Mouse (Mus musculus) CH12.LX (cell line): ENCODE data around the gene Sema4g. TPM values are rescaled to one million over a fixed set of nuclear protein-coding genes. Genes with fewer than 3 reads are reported as not detected.

Experiments
- DNase-seq: peaks from one replicate; pipeline ENCODE4 v3.0.0-alpha.2; 2013; ENCODE audit errors: extremely low read depth
- H3K27ac ChIP-seq: 2 replicates; pipeline ENCODE4 v1.5.1; 2012; ENCODE audit warnings: low read depth, mild to moderate bottlenecking, control low read depth, moderate library complexity; ENCODE audit not compliant: insufficient read depth
- H3K27me3 ChIP-seq: replicated peaks from 2 replicates; pipeline ENCODE3; 2012; ENCODE audit warnings: inconsistent platforms
- H3K36me3 ChIP-seq, 2 experiments: replicated peaks in 1 of 2; 2 replicates each; pipeline versions ENCODE3 to v1.6.1; 2012; ENCODE audit warnings: inconsistent platforms in 1 of 2, low read length in 1 of 2, mild to moderate bottlenecking in 1 of 2, mixed read lengths in 1 of 2, moderate library complexity in 1 of 2; ENCODE audit not compliant: control insufficient read depth in 1 of 2, insufficient read depth in 1 of 2
- H3K4me1 ChIP-seq, 2 experiments: 2 replicates each; pipeline ENCODE4 v1.6.1; 2012; ENCODE audit warnings: inconsistent platforms in 1 of 2, moderate library complexity in 1 of 2; ENCODE audit not compliant: insufficient read depth in 2 of 2, control insufficient read depth in 1 of 2
- H3K4me2 ChIP-seq: 2 replicates; pipeline ENCODE4 v1.6.1; 2012; ENCODE audit warnings: low read depth, mild to moderate bottlenecking, control low read depth; ENCODE audit not compliant: poor library complexity, insufficient read depth, severe bottlenecking
- H3K4me3 ChIP-seq, 3 experiments: fragments of 150-350 bp in 1 of 3; sonication (generic) in 1 of 3; replicated peaks in 1 of 3; 2 replicates each; pipeline versions ENCODE3 to v1.5.1; 2011 to 2012; ENCODE audit warnings: low read depth in 2 of 3, low read length in 2 of 3, mild to moderate bottlenecking in 2 of 3, moderate library complexity in 2 of 3, control low read depth in 1 of 3, improper control_type of control experiment in 1 of 3, inconsistent platforms in 1 of 3, mixed read lengths in 1 of 3; ENCODE audit not compliant: poor library complexity in 1 of 3
- H3K79me2 ChIP-seq: replicated peaks from 2 replicates; pipeline ENCODE4 v1.6.1; 2012; ENCODE audit warnings: mild to moderate bottlenecking, moderate library complexity; ENCODE audit not compliant: control insufficient read depth, poor library complexity, insufficient read depth, severe bottlenecking; ENCODE audit errors: extremely low read depth
- H3K9ac ChIP-seq: 2 replicates; pipeline ENCODE4 v1.6.1; 2012; ENCODE audit warnings: low read depth, mild to moderate bottlenecking, control low read depth, moderate library complexity; ENCODE audit not compliant: insufficient read depth
- H3K9me3 ChIP-seq: replicated peaks from 2 replicates; pipeline ENCODE3; 2012; ENCODE audit warnings: low read length, inconsistent platforms, mixed read lengths
- BHLHE40 ChIP-seq: IDR thresholded peaks from 2 replicates; pipeline ENCODE4 v1.6.1; 2011; ENCODE audit warnings: mild to moderate bottlenecking, low read depth, low read length, improper control_type of control experiment
- CHD1 ChIP-seq: IDR thresholded peaks from 2 replicates; pipeline ENCODE4 v1.6.1; 2012; ENCODE audit warnings: low read depth, low read length, improper control_type of control experiment, inconsistent platforms
- CHD2 ChIP-seq: IDR thresholded peaks from 2 replicates; pipeline ENCODE4 v1.6.1; 2011; ENCODE audit warnings: low read length, improper control_type of control experiment
- CTCF ChIP-seq, 2 experiments: IDR thresholded peaks in 1 of 2; conservative IDR thresholded peaks in 1 of 2; 2 replicates each; pipeline ENCODE4 v1.5.1; 2011 to 2012; ENCODE audit warnings: low read depth in 2 of 2, low read length in 2 of 2, improper control_type of control experiment in 1 of 2, inconsistent platforms in 1 of 2, mild to moderate bottlenecking in 1 of 2, moderate library complexity in 1 of 2
- E2F4 ChIP-seq: IDR thresholded peaks from 2 replicates; pipeline ENCODE4 v1.6.1; 2011; ENCODE audit warnings: low read depth, low read length, improper control_type of control experiment; ENCODE audit not compliant: insufficient replicate concordance
- ELF1 ChIP-seq: IDR thresholded peaks from 2 replicates; pipeline ENCODE4 v1.6.1; 2014; ENCODE audit warnings: low read depth, mild to moderate bottlenecking, inconsistent platforms, low read length, improper control_type of control experiment
- EP300 ChIP-seq: IDR thresholded peaks from 2 replicates; pipeline ENCODE4 v1.6.1; 2011; ENCODE audit warnings: low read length, improper control_type of control experiment
- ETS1 ChIP-seq: conservative IDR thresholded peaks from 2 replicates; pipeline ENCODE4 v1.6.1; 2012; ENCODE audit warnings: low read depth, mild to moderate bottlenecking, inconsistent platforms, low read length, improper control_type of control experiment, moderate library complexity
- GABPA ChIP-seq: IDR thresholded peaks from 2 replicates; pipeline ENCODE4 v1.6.1; 2012; ENCODE audit warnings: low read depth, low read length, improper control_type of control experiment, inconsistent platforms; ENCODE audit not compliant: insufficient replicate concordance
- HCFC1 ChIP-seq: IDR thresholded peaks from 2 replicates; pipeline ENCODE4 v1.6.1; 2012; ENCODE audit warnings: low read depth, mild to moderate bottlenecking, inconsistent platforms, low read length, improper control_type of control experiment
- IRF4 ChIP-seq: IDR thresholded peaks from 2 replicates; pipeline ENCODE4 v1.6.1; 2014; ENCODE audit warnings: low read depth, mild to moderate bottlenecking, inconsistent platforms, low read length, improper control_type of control experiment
- JUN ChIP-seq: IDR thresholded peaks from 2 replicates; pipeline ENCODE4 v1.6.1; 2011; ENCODE audit warnings: low read depth, mild to moderate bottlenecking, low read length, improper control_type of control experiment, moderate library complexity; ENCODE audit not compliant: insufficient read depth
- JUND ChIP-seq: conservative IDR thresholded peaks from 2 replicates; pipeline ENCODE4 v1.6.1; 2011; ENCODE audit warnings: low read depth, low read length, improper control_type of control experiment
- KAT2A ChIP-seq: IDR thresholded peaks from 2 replicates; pipeline ENCODE4 v1.6.1; 2012; ENCODE audit warnings: low read length, improper control_type of control experiment, inconsistent platforms; ENCODE audit not compliant: insufficient replicate concordance
- MAFK ChIP-seq: IDR thresholded peaks from 2 replicates; pipeline ENCODE4 v1.6.1; 2011; ENCODE audit warnings: low read length, improper control_type of control experiment; ENCODE audit not compliant: insufficient replicate concordance
- MAX ChIP-seq: IDR thresholded peaks from 2 replicates; pipeline ENCODE4 v1.6.1; 2011; ENCODE audit warnings: low read length, improper control_type of control experiment
- MAZ ChIP-seq: IDR thresholded peaks from 2 replicates; pipeline ENCODE4 v1.6.1; 2012; ENCODE audit warnings: low read depth, mild to moderate bottlenecking, inconsistent platforms, low read length, improper control_type of control experiment, moderate library complexity
- MEF2A ChIP-seq: IDR thresholded peaks from 2 replicates; pipeline ENCODE4 v1.6.1; 2014; ENCODE audit warnings: low read depth, mild to moderate bottlenecking, inconsistent platforms, low read length, improper control_type of control experiment, borderline replicate concordance
- MXI1 ChIP-seq: IDR thresholded peaks from 2 replicates; pipeline ENCODE4 v1.6.1; 2011; ENCODE audit warnings: mild to moderate bottlenecking, low read depth, low read length, improper control_type of control experiment
- MYC ChIP-seq: IDR thresholded peaks from 2 replicates; pipeline ENCODE4 v1.6.1; 2011; ENCODE audit warnings: low read depth, mild to moderate bottlenecking, improper control_type of control experiment, low read length
- NELFE ChIP-seq: IDR thresholded peaks from 2 replicates; pipeline ENCODE4 v1.6.1; 2011; ENCODE audit warnings: low read depth, low read length, improper control_type of control experiment
- NRF1 ChIP-seq: IDR thresholded peaks from 2 replicates; pipeline ENCODE4 v1.6.1; 2014; ENCODE audit warnings: low read depth, mild to moderate bottlenecking, inconsistent platforms, low read length, improper control_type of control experiment, moderate library complexity
- PAX5 ChIP-seq: IDR thresholded peaks from 2 replicates; pipeline ENCODE4 v1.6.1; 2012; ENCODE audit warnings: low read length, inconsistent platforms, mixed read lengths
- POLR2A ChIP-seq: IDR thresholded peaks from 2 replicates; pipeline ENCODE4 v1.6.1; 2011; ENCODE audit warnings: low read depth, mild to moderate bottlenecking, improper control_type of control experiment, low read length
- POLR2AphosphoS2 ChIP-seq: IDR thresholded peaks from 2 replicates; pipeline ENCODE4 v1.6.1; 2011; ENCODE audit warnings: low read depth, low read length, improper control_type of control experiment
- RAD21 ChIP-seq: IDR thresholded peaks from 2 replicates; pipeline ENCODE4 v1.6.1; 2011; ENCODE audit warnings: low read depth, mild to moderate bottlenecking, low read length, improper control_type of control experiment, moderate library complexity
- RCOR1 ChIP-seq: conservative IDR thresholded peaks from 2 replicates; pipeline ENCODE4 v1.6.1; 2012; ENCODE audit warnings: low read depth, mild to moderate bottlenecking, inconsistent platforms, low read length, improper control_type of control experiment
- SIN3A ChIP-seq: IDR thresholded peaks from 2 replicates; pipeline ENCODE4 v1.6.1; 2012; ENCODE audit warnings: low read length, improper control_type of control experiment, inconsistent platforms
- SMC3 ChIP-seq: IDR thresholded peaks from 2 replicates; pipeline ENCODE4 v1.6.1; 2011; ENCODE audit warnings: low read depth, low read length, improper control_type of control experiment
- TBP ChIP-seq: conservative IDR thresholded peaks from 2 replicates; pipeline ENCODE4 v1.6.1; 2011; ENCODE audit warnings: low read depth, low read length, improper control_type of control experiment
- TCF12 ChIP-seq: IDR thresholded peaks from 2 replicates; pipeline ENCODE4 v1.6.1; 2014; ENCODE audit warnings: low read depth, mild to moderate bottlenecking, inconsistent platforms, low read length, improper control_type of control experiment
- UBTF ChIP-seq: IDR thresholded peaks from 2 replicates; pipeline ENCODE4 v1.6.1; 2012; ENCODE audit warnings: low read depth, mild to moderate bottlenecking, inconsistent platforms, low read length, improper control_type of control experiment, moderate library complexity
- USF1 ChIP-seq: IDR thresholded peaks from 2 replicates; pipeline ENCODE4 v1.6.1; 2014; ENCODE audit warnings: low read depth, mild to moderate bottlenecking, inconsistent platforms, low read length, improper control_type of control experiment
- USF2 ChIP-seq: conservative IDR thresholded peaks from 2 replicates; pipeline ENCODE4 v1.6.1; 2011; ENCODE audit warnings: low read depth, low read length, improper control_type of control experiment
- ZC3H11A ChIP-seq: IDR thresholded peaks from 2 replicates; pipeline ENCODE4 v1.6.1; 2012; ENCODE audit warnings: low read depth, mild to moderate bottlenecking, inconsistent platforms, low read length, improper control_type of control experiment
- ZKSCAN1 ChIP-seq: IDR thresholded peaks from 2 replicates; pipeline ENCODE4 v1.6.1; 2012; ENCODE audit warnings: low read depth, inconsistent platforms, low read length, improper control_type of control experiment, borderline replicate concordance
- ZMIZ1 ChIP-seq: IDR thresholded peaks from 2 replicates; pipeline ENCODE4 v1.6.1; 2012; ENCODE audit warnings: low read depth, mild to moderate bottlenecking, inconsistent platforms, low read length, improper control_type of control experiment
- ZNF384 ChIP-seq: IDR thresholded peaks from 2 replicates; pipeline ENCODE4 v1.6.1; 2012; ENCODE audit warnings: low read depth, low read length, improper control_type of control experiment, inconsistent platforms
- dilution Hi-C: fragments of 300-500 bp; cut with MboI; formaldehyde crosslinking; loops from 2 replicates; pipeline ENCODE4 v1.14.3; 2020; ENCODE audit warnings: low sequenced_read_pairs; ENCODE audit not compliant: extremely low pct_unique_long_range_greater_than_20kb, extremely low pct_ligation_motif_present
- in situ Hi-C: fragments of 300-500 bp; cut with MboI; formaldehyde crosslinking; loops from 3 replicates; pipeline ENCODE4 v1.14.3; 2019; ENCODE audit warnings: low sequenced_read_pairs, low pct_ligation_motif_present, low pct_unique_long_range_greater_than_20kb, mixed read lengths
- polyA plus RNA-seq: library from polyadenylated mRNA; unstranded; fragments of >175 nt; gene quantifications from 2 replicates; pipeline ENCODE4 v1.2.1, GENCODE M21; 2012; ENCODE audit warnings: low read depth; ENCODE audit not compliant: insufficient read length
- total RNA-seq, 2 experiments: library from RNA; depleted of rRNA; stranded (reverse); fragments of 300-350 nt in 1 of 2; fragments of >200 nt in 1 of 2; gene quantifications; 2 replicates each; pipeline ENCODE4 v1.2.3; 2012 to 2014

The Sema4g gene
- total and polyA plus RNA-seq, 3 experiments: 0.71 to 8.4 (median 1.1) TPM

- Histone ChIP-seq H3K27me3 (peaks cover 37% of the 10 kb centered on the region), H3K36me3 (peaks cover 5 to 17% of the 10 kb centered on the region in 2 experiments), H3K4me1 (peaks cover 23 to 43% of the 10 kb centered on the region in 2 experiments), H3K27ac (peak overlapping the region; percentile 73), H3K79me2 (peaks cover 5% of the 10 kb centered on the region; the same call in 1 of the 2 replicates), H3K9ac (peak overlapping the region; percentile 87), H3K4me2 (peak overlapping the region; percentile 77), H3K4me3 (peak overlapping the region in 2 of 3 experiments; percentile 32 to 45), H3K9me3 (no peaks in the 10 kb centered on the region)
- in situ Hi-C loops: no loop called here
- TF ChIP-seq KAT2A: no peak
- TF ChIP-seq CHD1: no peak
- no peak for TF ChIP-seq EP300
- peak; percentile 2; the same call in 1 of the 2 replicates for TF ChIP-seq MYC
- TF ChIP-seq GABPA: no peak
- peak; percentile 13 for TF ChIP-seq POLR2A
- TF ChIP-seq MEF2A: peak; percentile 60; the same call in 1 of the 2 replicates
- no peak; the same call in none of the 2 replicates for TF ChIP-seq SIN3A
- no peak for TF ChIP-seq ZKSCAN1
- no peak for TF ChIP-seq RAD21
- peak; percentile 58; the same call in 1 of the 2 replicates for TF ChIP-seq MXI1
- TF ChIP-seq TBP: no peak
- TF ChIP-seq MAFK: no peak
- TF ChIP-seq PAX5: no peak
- TF ChIP-seq RCOR1: no peak
- TF ChIP-seq ETS1: no peak; the same call in 1 of the 2 replicates
- TF ChIP-seq ZMIZ1: no peak
- peak; percentile 72 for TF ChIP-seq MAZ
- no peak for TF ChIP-seq NRF1
- peak; percentile 28; the same call in 1 of the 2 replicates for TF ChIP-seq IRF4
- TF ChIP-seq BHLHE40: peak; percentile 50; the same call in 1 of the 2 replicates
- TF ChIP-seq TCF12: no peak
- TF ChIP-seq USF2: no peak; the same call in 1 of the 2 replicates
- TF ChIP-seq ELF1: no peak
- peak; percentile 46; the same call in 1 of the 2 replicates for TF ChIP-seq USF1
- no peak for TF ChIP-seq JUND
- TF ChIP-seq ZC3H11A: no peak
- TF ChIP-seq UBTF: no peak
- no peak for TF ChIP-seq CTCF (conservative IDR thresholded peaks at IDR 0.05 in 1 of 2, IDR thresholded peaks at IDR 0.05 in 1 of 2; ENCODE audit: low read depth in 2 of 2, low read length in 2 of 2)
- no peak for TF ChIP-seq SMC3
- no peak for TF ChIP-seq CHD2
- TF ChIP-seq NELFE: no peak
- TF ChIP-seq HCFC1: no peak
- TF ChIP-seq MAX: peak; percentile 57; the same call in 1 of the 2 replicates
- no peak for TF ChIP-seq POLR2AphosphoS2
- TF ChIP-seq JUN: no peak
- TF ChIP-seq E2F4: no peak
- TF ChIP-seq ZNF384: no peak
- dilution Hi-C loops: no loop called here
- no peak for DNase-seq
Measured at GRCm38 (mm10) chr19:45016341-45017215, 27.7 kb downstream of the Sema4g start.
